Mouse (Mus musculus) brain, adult 2 months (tissue): ENCODE results near the gene Il1rn.

ENCODE experiments used
- DNase-seq: peaks from one replicate; pipeline ENCODE4 v3.0.0; 2011; ENCODE audit warnings: low read depth, low spot score

Il1rn gene

GRCm38 (mm10) chr2:24382456-24383230 is 46.0 kb downstream of the Il1rn start:
- DNase-seq, result no peak

- no peak for DNase-seq
These were observed 47.0 kb downstream of the Il1rn start for GRCm38 (mm10) chr2:24383636-24384035.

GRCm38 (mm10) chr2:24384393-24384792 is 47.7 kb downstream of the Il1rn start:
- DNase-seq, result no peak

- DNase-seq, result no peak
These were observed 48.7 kb downstream of the Il1rn start for GRCm38 (mm10) chr2:24385111-24385961.

DNA sequence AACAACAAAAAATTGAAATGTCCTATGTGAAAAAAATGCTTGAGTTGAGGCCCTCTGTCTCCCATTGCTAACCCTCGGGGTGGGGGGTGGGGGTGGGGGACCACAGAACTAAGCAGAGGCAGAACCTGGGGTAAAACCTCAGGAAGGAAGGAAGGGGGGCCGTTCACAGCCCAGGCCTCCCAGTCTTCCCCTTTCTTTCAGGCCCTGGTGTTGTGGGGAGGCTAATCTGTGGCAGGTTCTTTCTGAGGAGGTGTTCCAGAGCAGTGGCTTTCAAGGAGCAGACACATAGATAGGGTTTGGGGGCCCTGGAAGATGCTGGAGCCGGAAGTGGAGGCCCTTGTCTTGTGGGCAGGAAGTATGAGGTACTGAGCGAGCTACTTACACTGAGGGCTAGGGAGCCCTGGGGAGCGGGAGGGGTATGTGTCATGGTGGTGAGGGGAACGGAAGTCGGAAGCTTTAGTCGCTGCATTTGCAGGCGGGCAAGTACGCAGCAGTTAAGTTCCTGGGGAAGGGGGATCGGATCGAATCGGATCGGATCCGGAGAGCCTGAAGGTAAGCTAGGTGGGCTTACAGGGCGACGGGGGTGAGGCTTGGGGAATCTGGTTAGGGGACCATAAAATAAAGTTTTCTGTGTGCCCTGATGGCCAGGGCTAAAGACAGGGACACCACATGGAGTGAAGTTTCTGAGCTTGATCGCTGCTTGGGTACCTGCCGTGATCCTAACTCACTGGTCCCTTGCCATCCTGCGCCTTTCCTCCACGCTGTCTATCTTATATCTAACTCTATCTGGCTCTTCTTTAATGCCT is 49.7 kb downstream of the Il1rn start:
- DNase-seq, result no peak

DNA sequence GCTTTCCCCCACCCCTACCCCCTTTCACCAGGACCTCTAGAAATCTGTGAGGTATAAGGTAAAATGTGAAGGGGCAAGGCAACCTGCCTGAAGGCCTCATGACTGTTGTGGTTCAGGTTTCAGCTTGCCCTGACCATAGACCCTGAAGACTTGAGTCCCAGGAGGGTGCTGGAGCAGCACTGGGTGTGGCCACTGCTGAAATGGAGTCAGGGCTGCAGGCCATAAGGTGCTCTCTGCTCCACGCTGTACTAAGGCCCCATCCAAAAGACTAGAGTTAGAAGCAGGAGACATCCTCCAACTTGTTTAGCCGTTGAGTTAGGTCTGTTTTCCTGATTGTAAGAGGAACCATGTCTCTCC is 50.3 kb downstream of the Il1rn start:
- no peak for DNase-seq

- DNase-seq, result peak; percentile 80
These were observed 51.0 kb downstream of the Il1rn start for GRCm38 (mm10) chr2:24387361-24388283.

- no peak for DNase-seq
These were observed 56.6 kb downstream of the Il1rn start for GRCm38 (mm10) chr2:24393251-24393650.

DNA sequence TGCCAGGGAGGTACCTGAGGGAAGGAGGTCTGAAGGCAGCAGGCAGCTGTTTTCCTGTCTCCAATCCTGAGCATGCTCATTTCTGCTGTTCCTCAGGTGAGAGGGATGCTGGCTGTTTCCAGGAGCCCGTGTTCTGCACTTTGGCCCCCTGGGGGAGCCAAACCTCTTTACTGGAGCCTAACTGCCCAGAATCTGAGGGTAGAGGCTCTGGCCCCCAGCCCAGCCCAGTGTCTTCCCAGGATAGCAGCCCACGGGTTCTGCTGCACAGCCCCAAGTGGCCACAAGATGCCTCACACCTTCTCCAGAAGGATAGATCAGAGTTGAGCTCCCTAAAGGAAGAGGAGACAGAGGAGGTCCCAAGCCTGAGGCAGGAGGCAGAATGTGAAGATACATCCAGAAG is 60.5 kb downstream of the Il1rn start:
- no peak for DNase-seq

- DNase-seq, result no peak
These were observed 64.1 kb downstream of the Il1rn start for GRCm38 (mm10) chr2:24400711-24401110.
